Comparison of ENCODE assay signal across 12 mouse cellular contexts in the genomic region with DNA sequence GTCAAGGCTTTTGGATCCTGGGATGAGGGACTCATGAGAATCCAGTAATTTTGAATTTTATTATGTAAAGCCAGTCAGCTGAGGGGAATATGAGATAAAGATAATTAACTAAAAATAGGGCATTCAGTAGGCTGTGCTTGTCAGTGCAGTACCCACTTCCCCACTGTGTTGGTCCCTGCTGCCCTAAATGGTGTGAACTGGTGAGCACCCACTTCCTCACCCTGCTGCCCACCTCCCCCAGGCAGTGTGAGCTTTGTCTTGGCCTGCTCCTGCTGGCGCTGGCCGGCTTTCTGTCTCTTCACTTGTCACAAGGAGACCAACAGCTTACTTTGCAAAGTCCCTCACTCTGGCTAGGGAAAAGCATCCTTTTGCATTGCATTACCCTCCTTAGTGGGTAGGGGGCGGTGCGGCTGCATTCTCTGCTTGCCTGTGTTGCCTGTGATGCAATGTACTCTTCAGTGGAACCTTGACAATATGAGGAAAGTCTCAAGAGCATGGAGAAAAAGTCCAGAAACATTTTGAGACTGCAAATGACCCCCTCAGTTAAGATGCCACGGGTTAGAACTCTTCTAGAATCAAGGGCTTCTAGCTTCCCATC. TPM values are rescaled to one million over a fixed set of nuclear protein-coding genes. Genes with fewer than 3 reads are reported as not detected.
A peak's percentile ranks its signal among the peaks of the same experiment; 100 is the strongest.
DNase-seq lines count a peak whose midpoint lies in the region; ATAC-seq and TF ChIP-seq lines count a peak whose summit lies in the region.
"Had no signal": no experiment of that assay in that cellular context is flagged by ENCODE, and none has a peak within 500 bp of the region (broad histone marks: within the 10 kb centered on the region; RNA-seq: fewer than 3 reads in every experiment).

No protein-coding gene starts in this region.

- no peaks in the 10 kb centered on the region for H3K9me3 ChIP-seq in kidney, postnatal 0 days (replicated peaks; ENCODE audit: low read length)
- H3K9me3 ChIP-seq in kidney, embryonic 16.5 days (ENCODE audit: low read length) = no peaks in the 10 kb centered on the region
- no peaks in the 10 kb centered on the region for H3K9me3 ChIP-seq in CH12.LX (replicated peaks; ENCODE audit: low read length)
- no peaks in the 10 kb centered on the region for H3K9me3 ChIP-seq in embryonic facial prominence, embryonic 11.5 days (replicated peaks; ENCODE audit: control insufficient read depth, low read length)
- H3K9me3 ChIP-seq: limb, embryonic 15.5 days had no signal

- peak; percentile 82 for TF ChIP-seq RAD21 in CH12.LX (IDR thresholded peaks at IDR 0.05; ENCODE audit: low read depth, low read length)

- ATAC-seq in kidney, postnatal 0 days (replicated peaks; ENCODE audit: low FRiP score, low read depth) = no peak
- ATAC-seq in kidney, embryonic 16.5 days (ENCODE audit: low FRiP score, low TSS enrichment) = no peak
- 0 out of 2 replicates have a peak, but pooled peaks have one; percentile 53 for ATAC-seq in embryonic facial prominence, embryonic 11.5 days (replicated peaks; ENCODE audit: insufficient number of reproducible peaks, low FRiP score, low TSS enrichment, low read depth)

- no peaks in the 10 kb centered on the region for H3K4me1 ChIP-seq in kidney, postnatal 0 days (replicated peaks; ENCODE audit: insufficient read depth, low read length)
- no peaks in the 10 kb centered on the region for H3K4me1 ChIP-seq in kidney, embryonic 16.5 days (ENCODE audit: insufficient read depth, low read length)
- H3K4me1 ChIP-seq in CH12.LX (ENCODE audit: control insufficient read depth in 1 of 2, insufficient read depth in 2 of 2) = peaks cover 0 to 11% of the 10 kb centered on the region in 2 experiments; a peak in 2 of 4 replicates
- H3K4me1 ChIP-seq in embryonic facial prominence, embryonic 11.5 days (ENCODE audit: control insufficient read depth, insufficient read depth, low read length) = no peaks in the 10 kb centered on the region
- H3K4me1 ChIP-seq: limb, embryonic 15.5 days had no signal

- 16% methylated on average over 5 of the region's 5 CpGs for WGBS in kidney, postnatal 0 days
- WGBS in kidney, embryonic 16.5 days = 18% methylated on average over 5 of the region's 5 CpGs
- 17% methylated on average over 5 of the region's 5 CpGs for WGBS in embryonic facial prominence, embryonic 11.5 days

- H3K36me3 ChIP-seq in kidney, postnatal 0 days (ENCODE audit: insufficient read depth, low read length) = no peaks in the 10 kb centered on the region
- no peaks in the 10 kb centered on the region for H3K36me3 ChIP-seq in kidney, embryonic 16.5 days (ENCODE audit: insufficient read depth, low read length)
- no peaks in the 10 kb centered on the region for H3K36me3 ChIP-seq in CH12.LX (replicated peaks in 1 of 2; ENCODE audit: control insufficient read depth in 1 of 2, insufficient read depth in 1 of 2, low read length in 1 of 2)
- no peaks in the 10 kb centered on the region for H3K36me3 ChIP-seq in embryonic facial prominence, embryonic 11.5 days (replicated peaks; ENCODE audit: control insufficient read depth, insufficient read depth, low read depth, low read length)
- H3K36me3 ChIP-seq: limb, embryonic 15.5 days had no signal

- no peak overlapping the region for H3K4me2 ChIP-seq in kidney, postnatal 0 days (ENCODE audit: low read length)
- H3K4me2 ChIP-seq in kidney, embryonic 16.5 days (replicated peaks; ENCODE audit: low read depth, low read length) = no peak overlapping the region
- H3K4me2 ChIP-seq in CH12.LX (ENCODE audit: insufficient read depth, low read depth, poor library complexity, severe bottlenecking) = no peak overlapping the region
- no peak overlapping the region for H3K4me2 ChIP-seq in embryonic facial prominence, embryonic 11.5 days (ENCODE audit: low read depth, low read length)
- H3K4me2 ChIP-seq: limb, embryonic 15.5 days had no signal

- H3K4me3 ChIP-seq in kidney, postnatal 0 days (replicated peaks; ENCODE audit: low read depth, low read length) = no peak overlapping the region
- no peak overlapping the region for H3K4me3 ChIP-seq in kidney, embryonic 16.5 days (ENCODE audit: low read length)
- no peak overlapping the region for H3K4me3 ChIP-seq in CH12.LX (replicated peaks in 1 of 3; ENCODE audit: low read depth in 2 of 3, low read length in 2 of 3, poor library complexity in 1 of 3)
- no peak overlapping the region for H3K4me3 ChIP-seq in embryonic facial prominence, embryonic 11.5 days (ENCODE audit: low read depth, low read length)
- H3K4me3 ChIP-seq: limb, embryonic 15.5 days had no signal

- dilution Hi-C loops in CH12.LX (cut with MboI; ENCODE audit: extremely low pct_ligation_motif_present, extremely low pct_unique_long_range_greater_than_20kb, low sequenced_read_pairs) = no loop called here

- TF ChIP-seq POLR2A in CH12.LX (IDR thresholded peaks at IDR 0.05; ENCODE audit: low read depth, low read length) = no peak

- no peak overlapping the region for H3K27ac ChIP-seq in kidney, postnatal 0 days
- no peak overlapping the region for H3K27ac ChIP-seq in kidney, embryonic 16.5 days (ENCODE audit: low read length)
- no peak overlapping the region for H3K27ac ChIP-seq in CH12.LX (ENCODE audit: insufficient read depth, low read depth)
- no peak overlapping the region for H3K27ac ChIP-seq in embryonic facial prominence, embryonic 11.5 days (replicated peaks; ENCODE audit: low read depth, low read length)
- H3K27ac ChIP-seq: limb, embryonic 15.5 days had no signal

- no peaks in the 10 kb centered on the region for H3K79me2 ChIP-seq in CH12.LX (replicated peaks; ENCODE audit: control insufficient read depth, extremely low read depth, insufficient read depth, poor library complexity, severe bottlenecking)

- intact Hi-C loops in left cerebral cortex, postnatal 36 days (cut with DNase I) = no loop called here

- TF ChIP-seq CTCF in kidney, postnatal 0 days (IDR thresholded peaks at IDR 0.05; ENCODE audit: low read depth) = peak; percentile 53; the same call in 1 of the 2 replicates
- peak; percentile 81 to 83 for TF ChIP-seq CTCF in CH12.LX (conservative IDR thresholded peaks at IDR 0.05 in 1 of 2, IDR thresholded peaks at IDR 0.05 in 1 of 2; ENCODE audit: low read depth in 2 of 2, low read length in 2 of 2)

- in situ Hi-C loops in CH12.LX (cut with MboI; ENCODE audit: low pct_ligation_motif_present, low pct_unique_long_range_greater_than_20kb, low sequenced_read_pairs) = loop anchor here (5.0 kb wide), 1 partner anchor 255 kb away; no protein-coding TSS in a partner anchor

- no peak for TF ChIP-seq EP300 in CH12.LX (IDR thresholded peaks at IDR 0.05; ENCODE audit: low read length)

- DNase-seq in adrenal gland, postnatal 10 days = peak; percentile 28
- DNase-seq in adrenal gland, postnatal 25 days = no peak
- no peak for DNase-seq in kidney, postnatal 0 days (ENCODE audit: low spot score)
- peak; percentile 72 for DNase-seq in CH12.LX (ENCODE audit: extremely low read depth)
- DNase-seq in embryonic facial prominence, embryonic 11.5 days (ENCODE audit: low spot score) = peak; percentile 67
- no peak for DNase-seq in spleen, adult 18-20 months
- no peak for DNase-seq in left cerebral cortex, postnatal 36 days (ENCODE audit: low spot score in 2 of 2)

- no peak overlapping the region for H3K9ac ChIP-seq in kidney, postnatal 0 days (ENCODE audit: low read depth, low read length)
- H3K9ac ChIP-seq in kidney, embryonic 16.5 days (replicated peaks; ENCODE audit: low read length) = no peak overlapping the region
- H3K9ac ChIP-seq in CH12.LX (ENCODE audit: insufficient read depth, low read depth) = no peak overlapping the region
- no peak overlapping the region for H3K9ac ChIP-seq in embryonic facial prominence, embryonic 11.5 days (replicated peaks; ENCODE audit: low read length)
- H3K9ac ChIP-seq: limb, embryonic 15.5 days had no signal

- peaks cover 11% of the 10 kb centered on the region for H3K27me3 ChIP-seq in kidney, postnatal 0 days (ENCODE audit: insufficient read depth, low read length)
- H3K27me3 ChIP-seq in kidney, embryonic 16.5 days (ENCODE audit: insufficient read depth, low read length) = peaks cover 36% of the 10 kb centered on the region
- no peaks in the 10 kb centered on the region for H3K27me3 ChIP-seq in CH12.LX (replicated peaks)
- no peaks in the 10 kb centered on the region for H3K27me3 ChIP-seq in embryonic facial prominence, embryonic 11.5 days (ENCODE audit: control insufficient read depth, insufficient read depth, low read length)

TF ChIP-seq in CH12.LX, 34 proteins besides CTCF, POLR2A, EP300 and RAD21:
- no peak for TF ChIP-seq TBP (conservative IDR thresholded peaks at IDR 0.05; ENCODE audit: low read depth, low read length)
- TF ChIP-seq TCF12 (IDR thresholded peaks at IDR 0.05; ENCODE audit: low read depth, low read length) = no peak
- no peak for TF ChIP-seq HCFC1 (IDR thresholded peaks at IDR 0.05; ENCODE audit: low read depth, low read length)
- TF ChIP-seq ETS1 (conservative IDR thresholded peaks at IDR 0.05; ENCODE audit: low read depth, low read length) = no peak
- no peak for TF ChIP-seq JUN (IDR thresholded peaks at IDR 0.05; ENCODE audit: insufficient read depth, low read depth, low read length)
- no peak for TF ChIP-seq POLR2AphosphoS2 (IDR thresholded peaks at IDR 0.05; ENCODE audit: low read depth, low read length)
- peak; percentile 73 for TF ChIP-seq SMC3 (IDR thresholded peaks at IDR 0.05; ENCODE audit: low read depth, low read length)
- no peak for TF ChIP-seq ZC3H11A (IDR thresholded peaks at IDR 0.05; ENCODE audit: low read depth, low read length)
- no peak for TF ChIP-seq SIN3A (IDR thresholded peaks at IDR 0.05; ENCODE audit: low read length)

RNA-seq across cellular contexts. Expression of gene Lhx8, which starts 12.7 kb away (rescaled TPM):
- 1 to 10 TPM in 1 of 2 experiments, under 1 TPM in 1; 0.75 to 1.7 TPM for total RNA-seq in adrenal gland, postnatal 10 days (2021)
- 0.71 TPM in 1 of 2 replicates, not detected in the other for total RNA-seq in adrenal gland, postnatal 25 days (2021)
- not detected in 2 replicates for polyA plus RNA-seq in kidney, postnatal 0 days (2015; fragmentation: Nextera tagmentation; extraction: Ambion mirVana)
- 0.20 TPM in 1 of 2 replicates, not detected in the other for polyA plus RNA-seq in kidney, embryonic 16.5 days (2015; fragmentation: Nextera tagmentation; extraction: Ambion mirVana)
- total RNA-seq in CH12.LX (2012; rRNA removed) (not detected in 2 replicates), CH12.LX (2014; rRNA removed) (not detected in 2 replicates)
- not detected in 2 replicates for polyA plus RNA-seq in CH12.LX (2012; ENCODE audit: insufficient read length, low read depth)
- polyA plus RNA-seq in embryonic facial prominence, embryonic 11.5 days (2014; fragmentation: Nextera tagmentation; extraction: Ambion mirVana) = 55.2 and 73.1 TPM in 2 replicates
- 1 to 10 TPM in 1 of 2 experiments, under 1 TPM in 1; 0.25 to 1.6 TPM for total RNA-seq in left cerebral cortex, postnatal 36 days (2021)
- total RNA-seq: hematopoietic stem cell, adult 5-6 weeks; neutrophil, adult 5-6 weeks had no signal
- polyA plus RNA-seq: stomach, embryonic 16.5 days had no signal

Comparison
In these comparisons a context has a peak if more than half of its experiments do, and no peak if none do; other contexts are left out.
1. DNase-seq: peak in adrenal gland, postnatal 10 days (single experiment), CH12.LX (single experiment) and embryonic facial prominence, embryonic 11.5 days (single experiment); none in adrenal gland, postnatal 25 days (single experiment), kidney, postnatal 0 days (single experiment), spleen, adult 18-20 months (0 of 2) and left cerebral cortex, postnatal 36 days (0 of 2).